Mouse (Mus musculus) kidney, adult 2 months (tissue): ENCODE measurements around the gene Abca13.
"Not testable (repeated sequence)": the region's sequence is repeated elsewhere in the genome, so short reads cannot be mapped to it uniquely, and the experiment has no call there.

ENCODE experiments used
- CTCF ChIP-seq: fragments of 200-500 bp; conservative IDR thresholded peaks from 2 replicates; pipeline ENCODE4 v1.5.1; 2011; ENCODE audit warnings: low read depth, mild to moderate bottlenecking, control low read depth, low read length, moderate library complexity, mixed read lengths; ENCODE audit not compliant: insufficient read depth, insufficient read length
- POLR2A ChIP-seq: fragments of 200-500 bp; IDR thresholded peaks from one replicate; pipeline ENCODE4 v1.6.1; 2011; ENCODE audit warnings: low read depth, low read length, control low read depth

DNA sequence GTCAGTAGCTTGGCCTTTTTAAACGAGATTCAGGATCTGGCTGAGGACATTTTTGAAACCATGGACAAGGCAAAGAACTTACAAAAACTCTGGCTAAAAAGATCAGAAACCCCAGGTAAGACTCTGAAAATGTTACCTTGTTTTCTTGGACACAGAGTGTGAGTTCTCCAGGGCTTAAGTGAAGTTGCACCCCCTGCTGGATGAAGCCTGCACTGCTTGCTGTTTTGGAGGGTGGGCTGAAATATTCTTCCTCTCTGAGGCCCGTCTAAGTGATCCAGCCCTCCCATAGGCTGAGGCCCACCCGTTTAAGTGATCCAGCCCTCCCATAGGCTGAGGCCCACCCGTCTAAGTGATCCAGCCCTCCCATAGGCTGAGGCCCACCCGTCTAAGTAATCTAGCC lies 57.9 kb downstream of the Abca13 start:
- peak; percentile 36; the same call in 1 of the 2 replicates for TF ChIP-seq CTCF
- not testable (repeated sequence) for TF ChIP-seq POLR2A
